Mouse (Mus musculus) CD4-positive naive resting alpha-beta T cell, adult 57 days (primary cell): ENCODE results near the gene Mthfd1l. TPM values are rescaled to one million over a fixed set of nuclear protein-coding genes. Genes with fewer than 3 reads are reported as not detected.

Experiments
- total RNA-seq: library from RNA; stranded (reverse); gene quantifications from one replicate; pipeline ENCODE4 v1.2.4, GENCODE M21; 2023

Mthfd1l gene
- 40.1 TPM for total RNA-seq

DNA sequence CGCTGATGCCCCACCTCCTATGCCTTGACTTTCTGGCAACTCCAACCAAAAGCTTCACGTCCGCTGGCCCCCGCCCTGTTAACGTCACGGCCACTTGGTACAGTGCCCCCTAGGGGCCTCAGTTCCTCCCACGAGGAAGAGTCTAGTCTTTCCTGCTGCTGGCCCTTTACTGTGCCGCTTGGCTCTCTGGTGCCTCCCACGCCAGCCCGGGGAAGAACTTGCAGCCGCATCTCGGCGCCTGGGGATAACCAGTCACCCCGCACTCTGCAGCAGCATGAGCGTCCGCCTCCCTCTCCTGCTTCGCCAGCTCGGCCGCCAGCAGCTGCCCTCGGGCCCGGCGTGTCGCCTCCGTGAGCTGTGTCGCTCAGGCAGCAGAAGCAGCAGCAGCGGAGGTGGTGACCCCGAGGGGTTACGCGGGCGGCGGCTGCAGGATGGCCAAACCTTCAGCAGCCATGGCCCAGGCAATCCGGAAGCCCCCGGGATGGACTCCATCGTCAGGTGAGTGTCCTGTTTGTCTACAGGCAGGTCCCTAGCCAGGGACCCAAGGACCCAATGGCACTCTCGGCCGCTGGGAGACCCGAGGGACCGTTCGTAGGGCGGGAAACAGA, at the start of gene Mthfd1l:
Gene Mthfd1l (plus strand): TSS at position 138 of the 608 bp plus-strand sequence.

Other genes starting within 250 kb of the Mthfd1l start
- gene Plekhg1, start 232.8 kb upstream of the Mthfd1l start, total RNA-seq, result 2.1 TPM